Mouse (Mus musculus) midbrain, embryonic 11.5 days (tissue): ENCODE measurements around the gene Ccdc163. TPM values are rescaled to one million over a fixed set of nuclear protein-coding genes. Genes with fewer than 3 reads are reported as not detected.

Source experiments
- ATAC-seq: fragments of 200-750 bp; cut with Nextera tagmentation; 2 replicates; pipeline ENCODE4 v1.8.0; 2017; ENCODE audit warnings: moderate TSS enrichment, moderate library complexity; ENCODE audit not compliant: low FRiP score
- DNase-seq: peaks from one replicate; pipeline ENCODE4 v3.0.0; 2015; ENCODE audit warnings: low spot score; ENCODE audit errors: missing footprints
- H3K27ac ChIP-seq: fragments of 300-500 bp; sonication (generic); 2 replicates; pipeline ENCODE4 v1.5.1; 2014; ENCODE audit warnings: low read depth, low read length
- H3K27me3 ChIP-seq: fragments of 300-500 bp; sonication (generic); 2 replicates; pipeline ENCODE4 v1.6.1; 2014; ENCODE audit warnings: mild to moderate bottlenecking, low read length, moderate library complexity, mixed read lengths; ENCODE audit not compliant: control insufficient read depth, insufficient read depth
- H3K36me3 ChIP-seq: fragments of 300-500 bp; sonication (generic); 2 replicates; pipeline ENCODE4 v1.6.1; 2014; ENCODE audit warnings: mild to moderate bottlenecking, low read length, moderate library complexity, mixed read lengths; ENCODE audit not compliant: control insufficient read depth, insufficient read depth
- H3K4me1 ChIP-seq: fragments of 300-500 bp; sonication (generic); 2 replicates; pipeline ENCODE4 v1.6.1; 2014; ENCODE audit warnings: low read length; ENCODE audit not compliant: control insufficient read depth, insufficient read depth
- H3K4me2 ChIP-seq: fragments of 300-500 bp; sonication (generic); 2 replicates; pipeline ENCODE4 v1.6.1; 2014; ENCODE audit warnings: mild to moderate bottlenecking, moderate library complexity
- H3K4me3 ChIP-seq: fragments of 300-500 bp; sonication (generic); 2 replicates; pipeline ENCODE4 v1.5.1; 2014; ENCODE audit warnings: low read depth, low read length
- H3K9ac ChIP-seq: fragments of 300-500 bp; sonication (generic); 2 replicates; pipeline ENCODE4 v1.6.1; 2014; ENCODE audit warnings: low read length
- H3K9me3 ChIP-seq: fragments of 300-500 bp; sonication (generic); 2 replicates; pipeline ENCODE4 v1.6.1; 2016; ENCODE audit warnings: low read length; ENCODE audit not compliant: control insufficient read depth
- WGBS: fragments of 180-500 bp; shearing (Covaris S2); extraction: QIAGEN DNeasy Blood & Tissue Kit; methylation state at CpG from one replicate; pipeline ENCODE4 v1.1.7; 2014; 5-methylcytosine and 5-hydroxymethylcytosine counted together
- polyA plus RNA-seq: library from polyadenylated mRNA; unstranded; fragments of >200 nt; fragmentation: Nextera tagmentation; extraction: Ambion mirVana; gene quantifications from 2 replicates; pipeline ENCODE4 v1.2.1, GENCODE M21; 2014

Gene Ccdc163
- polyA plus RNA-seq, 1 experiment from 2014 or later, result 34.3 TPM

- H3K9me3 ChIP-seq, result no peaks in the 10 kb centered on the region
- no peak overlapping the region for H3K9ac ChIP-seq
- no peak for DNase-seq
- no peaks in the 10 kb centered on the region for H3K27me3 ChIP-seq
- no peak overlapping the region for H3K4me3 ChIP-seq
- no peaks in the 10 kb centered on the region for H3K36me3 ChIP-seq
- ATAC-seq, result no peak
- no peaks in the 10 kb centered on the region for H3K4me1 ChIP-seq
- H3K27ac ChIP-seq, result no peak overlapping the region
- H3K4me2 ChIP-seq, result no peak overlapping the region
- WGBS, result 89% methylated on average over 5 of the region's 5 CpGs
These were observed 24.0 kb downstream of the Ccdc163 start for GRCm38 (mm10) chr4:116732355-116732754.

GRCm38 (mm10) chr4:116734996-116735395 is 26.7 kb downstream of the Ccdc163 start:
- Histone ChIP-seq H3K9me3 (no peaks in the 10 kb centered on the region), H3K9ac (no peak overlapping the region), H3K4me3 (no peak overlapping the region), H3K4me1 (no peaks in the 10 kb centered on the region), H3K36me3 (no peaks in the 10 kb centered on the region), H3K4me2 (no peak overlapping the region), H3K27ac (no peak overlapping the region), H3K27me3 (no peaks in the 10 kb centered on the region)
- WGBS, result 84% methylated on average over 2 of the region's 2 CpGs
- no peak for DNase-seq
- ATAC-seq, result no peak

GRCm38 (mm10) chr4:116738972-116739751 is 30.9 kb downstream of the Ccdc163 start:
- no peak for DNase-seq
- no peak overlapping the region for H3K9ac ChIP-seq
- no peaks in the 10 kb centered on the region for H3K4me1 ChIP-seq
- WGBS, result 88% methylated on average over 9 of the region's 9 CpGs
- no peaks in the 10 kb centered on the region for H3K27me3 ChIP-seq
- no peak for ATAC-seq
- no peak overlapping the region for H3K27ac ChIP-seq
- no peaks in the 10 kb centered on the region for H3K9me3 ChIP-seq
- H3K36me3 ChIP-seq, result no peaks in the 10 kb centered on the region
- no peak overlapping the region for H3K4me3 ChIP-seq
- H3K4me2 ChIP-seq, result no peak overlapping the region

GRCm38 (mm10) chr4:116749750-116750149 is 41.4 kb downstream of the Ccdc163 start:
- H3K4me1 ChIP-seq, result no peaks in the 10 kb centered on the region
- ATAC-seq (no peak), DNase-seq (no peak)
- no peaks in the 10 kb centered on the region for H3K36me3 ChIP-seq
- no peaks in the 10 kb centered on the region for H3K9me3 ChIP-seq
- H3K27ac ChIP-seq, result no peak overlapping the region
- 95% methylated on average over 2 of the region's 2 CpGs for WGBS
- H3K4me2 ChIP-seq, result no peak overlapping the region
- H3K27me3 ChIP-seq, result no peaks in the 10 kb centered on the region
- H3K4me3 ChIP-seq, result no peak overlapping the region
- H3K9ac ChIP-seq, result no peak overlapping the region

- Histone ChIP-seq H3K36me3 (no peaks in the 10 kb centered on the region), H3K4me3 (no peak overlapping the region), H3K27ac (no peak overlapping the region), H3K9ac (no peak overlapping the region), H3K4me2 (no peak overlapping the region), H3K9me3 (no peaks in the 10 kb centered on the region), H3K4me1 (no peaks in the 10 kb centered on the region), H3K27me3 (no peaks in the 10 kb centered on the region)
- 80% methylated on average over 2 of the region's 2 CpGs for WGBS
- DNase-seq (no peak), ATAC-seq (no peak)
These were observed 53.6 kb downstream of the Ccdc163 start for GRCm38 (mm10) chr4:116761914-116762313.

- Histone ChIP-seq H3K36me3 (no peaks in the 10 kb centered on the region), H3K27me3 (no peaks in the 10 kb centered on the region), H3K4me2 (no peak overlapping the region), H3K9ac (no peak overlapping the region), H3K4me1 (no peaks in the 10 kb centered on the region), H3K9me3 (no peaks in the 10 kb centered on the region), H3K4me3 (no peak overlapping the region), H3K27ac (no peak overlapping the region)
- DNase-seq (no peak), ATAC-seq (no peak)
- WGBS, result 91% methylated on average over 5 of the region's 5 CpGs
These were observed 55.7 kb downstream of the Ccdc163 start for GRCm38 (mm10) chr4:116764001-116764400.

- Histone ChIP-seq H3K36me3 (no peaks in the 10 kb centered on the region), H3K4me3 (no peak overlapping the region), H3K4me1 (no peaks in the 10 kb centered on the region), H3K9me3 (no peaks in the 10 kb centered on the region), H3K27ac (no peak overlapping the region), H3K9ac (no peak overlapping the region), H3K27me3 (no peaks in the 10 kb centered on the region), H3K4me2 (no peak overlapping the region)
- no peak for DNase-seq
- no peak for ATAC-seq
- 84% methylated on average over 5 of the region's 5 CpGs for WGBS
These were observed 60.2 kb downstream of the Ccdc163 start for GRCm38 (mm10) chr4:116768510-116768909.

GRCm38 (mm10) chr4:116769060-116769459 is 60.8 kb downstream of the Ccdc163 start:
- ATAC-seq, result no peak
- H3K27ac ChIP-seq, result no peak overlapping the region
- no peaks in the 10 kb centered on the region for H3K4me1 ChIP-seq
- H3K9ac ChIP-seq, result no peak overlapping the region
- no peaks in the 10 kb centered on the region for H3K9me3 ChIP-seq
- no peak for DNase-seq
- H3K27me3 ChIP-seq, result no peaks in the 10 kb centered on the region
- no peak overlapping the region for H3K4me2 ChIP-seq
- no peak overlapping the region for H3K4me3 ChIP-seq
- H3K36me3 ChIP-seq, result no peaks in the 10 kb centered on the region

- 86% methylated on average over 5 of the region's 5 CpGs for WGBS
- Histone ChIP-seq H3K27me3 (no peaks in the 10 kb centered on the region), H3K4me3 (no peak overlapping the region), H3K4me2 (no peak overlapping the region), H3K9me3 (no peaks in the 10 kb centered on the region), H3K9ac (no peak overlapping the region), H3K36me3 (no peaks in the 10 kb centered on the region), H3K4me1 (0 out of 2 replicates have a peak, but pooled peaks cover 4% of the 10 kb centered on the region), H3K27ac (no peak overlapping the region)
- DNase-seq (no peak), ATAC-seq (no peak)
These were observed 68.1 kb downstream of the Ccdc163 start for GRCm38 (mm10) chr4:116776391-116776790.
